Mouse (Mus musculus): ENCODE data around the gene Tmem50a.

DNA sequence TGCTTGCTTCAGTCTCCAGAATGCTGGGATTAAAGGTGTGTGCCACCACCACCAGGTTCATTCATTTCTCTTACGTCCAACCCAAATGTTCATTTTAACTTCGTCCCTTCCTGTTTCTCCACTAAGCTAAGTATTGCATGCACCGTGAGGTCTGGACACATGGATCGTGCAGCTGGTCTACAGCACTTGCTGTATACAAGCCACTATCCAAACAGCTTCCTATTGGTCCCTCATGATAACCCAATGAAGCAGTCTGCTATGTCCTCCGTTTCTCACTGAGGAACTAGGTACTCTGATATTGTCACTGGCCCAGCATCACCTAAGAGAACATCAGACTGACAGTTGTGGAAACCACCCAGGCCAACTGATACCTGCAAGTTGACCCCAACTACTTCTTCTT, 49.0 kb downstream of the Tmem50a start:
- no peak for TF ChIP-seq EP300 (IDR thresholded peaks at IDR 0.05; ENCODE audit: low read depth)
- TF ChIP-seq CTCF (IDR thresholded peaks at IDR 0.05; ENCODE audit: low read depth) = no peak

All from liver, embryonic 14.5 days (tissue).